Mouse (Mus musculus): ENCODE data around the gene Gng2. TPM values are rescaled to one million over a fixed set of nuclear protein-coding genes. Genes with fewer than 3 reads are reported as not detected.

Gene Gng2
- 6.2 and 8.3 TPM in 2 replicates for polyA plus RNA-seq (2015; fragmentation: Nextera tagmentation; extraction: Ambion mirVana)

DNA sequence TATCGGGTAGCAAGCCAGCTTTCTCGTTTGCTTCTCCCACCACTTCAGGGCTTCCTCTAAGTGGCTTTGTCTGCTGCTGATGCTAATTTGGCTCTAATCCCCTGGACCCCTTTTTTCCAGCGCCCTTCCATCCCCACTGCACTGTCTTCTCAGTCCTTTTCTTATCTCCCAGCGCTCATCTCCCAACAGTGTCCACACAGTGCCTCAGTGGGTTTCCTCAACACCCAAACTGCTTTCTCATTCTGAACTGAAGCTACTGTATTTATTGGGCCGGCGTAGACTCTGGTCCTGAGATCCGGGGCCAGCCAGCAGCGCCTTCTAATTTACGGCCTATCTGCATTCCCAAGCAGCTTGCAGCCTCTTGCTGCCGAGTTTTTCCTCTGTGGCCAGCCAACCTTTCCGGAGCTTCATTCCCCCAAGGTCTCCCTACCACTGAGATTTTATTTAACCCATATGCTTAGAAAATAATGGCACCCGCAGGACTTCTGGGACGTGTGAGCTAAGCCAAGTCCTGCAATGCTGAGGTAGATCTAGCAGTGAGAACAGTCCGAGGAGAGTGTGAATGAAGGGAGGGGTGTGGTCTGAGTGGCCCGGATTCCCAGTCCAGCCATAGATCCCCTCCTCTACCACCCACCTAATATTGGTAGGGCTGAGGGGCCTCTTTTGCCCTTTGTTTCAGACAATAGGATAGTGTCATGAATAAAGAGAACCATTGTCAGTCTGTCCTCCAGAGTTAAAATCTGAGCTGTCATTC, at the start of gene Gng2:
Gng2 (minus strand) TSS at position 357 of the 754 bp plus-strand sequence.
- H3K4me1 ChIP-seq (ENCODE audit: insufficient read depth): no peaks in the 10 kb centered on the region
- no peaks in the 10 kb centered on the region for H3K27me3 ChIP-seq (ENCODE audit: insufficient read depth, low read length)
- DNase-seq (no peak), ATAC-seq (no peak)
- H3K4me2 ChIP-seq (ENCODE audit: low read depth, low read length): peak within 1 kb of the TSS; percentile 63
- no peak within 1 kb of the TSS; the same call in 1 of the 2 replicates for H3K9ac ChIP-seq (replicated peaks)
- H3K36me3 ChIP-seq (replicated peaks; ENCODE audit: insufficient read depth, low read length): no peaks in the 10 kb centered on the region
- H3K4me3 ChIP-seq (ENCODE audit: low read depth, low read length): peak within 1 kb of the TSS; percentile 36
- no peaks in the 10 kb centered on the region for H3K9me3 ChIP-seq (ENCODE audit: low read length)
- TF ChIP-seq CTCF (IDR thresholded peaks at IDR 0.05; ENCODE audit: low read depth) (no peak), EP300 (IDR thresholded peaks at IDR 0.05; ENCODE audit: low read depth) (no peak)
- 26% methylated on average over 14 of the region's 15 CpGs for WGBS (ENCODE audit: insufficient replicate concordance)
- peak within 1 kb of the TSS; percentile 63 for H3K27ac ChIP-seq (ENCODE audit: low read depth)

GRCm38 (mm10) chr14:20024888-20025719, 47.7 kb upstream of the Gng2 start:
- Histone ChIP-seq H3K36me3 (replicated peaks; ENCODE audit: insufficient read depth, low read length) (no peaks in the 10 kb centered on the region), H3K9ac (replicated peaks) (peak overlapping the region; percentile 38; the same call in 1 of the 2 replicates), H3K27ac (ENCODE audit: low read depth) (peak overlapping the region; percentile 44; the same call in 1 of the 2 replicates), H3K4me2 (ENCODE audit: low read depth, low read length) (peak overlapping the region; percentile 54), H3K27me3 (ENCODE audit: insufficient read depth, low read length) (no peaks in the 10 kb centered on the region), H3K9me3 (ENCODE audit: low read length) (no peaks in the 10 kb centered on the region), H3K4me1 (ENCODE audit: insufficient read depth) (peaks cover 5% of the 10 kb centered on the region; the same call in 1 of the 2 replicates), H3K4me3 (ENCODE audit: low read depth, low read length) (no peak overlapping the region)
- WGBS (ENCODE audit: insufficient replicate concordance): 27% methylated on average over 6 of the region's 6 CpGs
- no peak for TF ChIP-seq CTCF (IDR thresholded peaks at IDR 0.05; ENCODE audit: low read depth)
- no peak; the same call in 1 of the 2 replicates for TF ChIP-seq EP300 (IDR thresholded peaks at IDR 0.05; ENCODE audit: low read depth)
- DNase-seq (peak; percentile 71), ATAC-seq (peak; percentile 56; the same call in 1 of the 2 replicates)

GRCm38 (mm10) chr14:20023939-20024338, 46.5 kb upstream of the Gng2 start:
- ATAC-seq (no peak), DNase-seq (no peak)
- Histone ChIP-seq H3K4me1 (ENCODE audit: insufficient read depth) (peaks cover 5% of the 10 kb centered on the region; the same call in 1 of the 2 replicates), H3K36me3 (replicated peaks; ENCODE audit: insufficient read depth, low read length) (no peaks in the 10 kb centered on the region), H3K9me3 (ENCODE audit: low read length) (no peaks in the 10 kb centered on the region), H3K4me2 (ENCODE audit: low read depth, low read length) (no peak overlapping the region), H3K9ac (replicated peaks) (no peak overlapping the region), H3K27me3 (ENCODE audit: insufficient read depth, low read length) (no peaks in the 10 kb centered on the region), H3K27ac (ENCODE audit: low read depth) (no peak overlapping the region), H3K4me3 (ENCODE audit: low read depth, low read length) (no peak overlapping the region)
- WGBS (ENCODE audit: insufficient replicate concordance): 82% methylated on average over 2 of the region's 2 CpGs
- TF ChIP-seq EP300 (IDR thresholded peaks at IDR 0.05; ENCODE audit: low read depth) (no peak), CTCF (IDR thresholded peaks at IDR 0.05; ENCODE audit: low read depth) (no peak)

- no peak for DNase-seq
- H3K4me3 ChIP-seq (ENCODE audit: low read depth, low read length): no peak overlapping the region
- H3K27me3 ChIP-seq (ENCODE audit: insufficient read depth, low read length): no peaks in the 10 kb centered on the region
- no peak overlapping the region for H3K27ac ChIP-seq (ENCODE audit: low read depth)
- no peaks in the 10 kb centered on the region for H3K36me3 ChIP-seq (replicated peaks; ENCODE audit: insufficient read depth, low read length)
- 65% methylated on average over 3 of the region's 3 CpGs for WGBS (ENCODE audit: insufficient replicate concordance)
- no peaks in the 10 kb centered on the region for H3K9me3 ChIP-seq (ENCODE audit: low read length)
- no peak overlapping the region for H3K9ac ChIP-seq (replicated peaks)
- no peak for ATAC-seq
- H3K4me1 ChIP-seq (ENCODE audit: insufficient read depth): no peaks in the 10 kb centered on the region
- no peak overlapping the region for H3K4me2 ChIP-seq (ENCODE audit: low read depth, low read length)
- TF ChIP-seq EP300 (IDR thresholded peaks at IDR 0.05; ENCODE audit: low read depth): no peak
- no peak for TF ChIP-seq CTCF (IDR thresholded peaks at IDR 0.05; ENCODE audit: low read depth)
These were observed 42.1 kb upstream of the Gng2 start for GRCm38 (mm10) chr14:20019486-20019885.

GRCm38 (mm10) chr14:20012506-20013275, 35.3 kb upstream of the Gng2 start:
- WGBS (ENCODE audit: insufficient replicate concordance): 46% methylated on average over 9 of the region's 9 CpGs
- ATAC-seq: no peak

More at GRCm38 (mm10) chr14:20012506-20013275, 35.3 kb upstream of the Gng2 start:
- DNase-seq: no peak
- no peak overlapping the region for H3K4me3 ChIP-seq (ENCODE audit: low read depth, low read length)
- H3K36me3 ChIP-seq (replicated peaks; ENCODE audit: insufficient read depth, low read length): no peaks in the 10 kb centered on the region
- TF ChIP-seq EP300 (IDR thresholded peaks at IDR 0.05; ENCODE audit: low read depth) (no peak), CTCF (IDR thresholded peaks at IDR 0.05; ENCODE audit: low read depth) (no peak)
- no peaks in the 10 kb centered on the region for H3K27me3 ChIP-seq (ENCODE audit: insufficient read depth, low read length)
- H3K4me2 ChIP-seq (ENCODE audit: low read depth, low read length): no peak overlapping the region
- H3K9ac ChIP-seq (replicated peaks): no peak overlapping the region
- H3K27ac ChIP-seq (ENCODE audit: low read depth): no peak overlapping the region
- no peaks in the 10 kb centered on the region for H3K4me1 ChIP-seq (ENCODE audit: insufficient read depth)
- H3K9me3 ChIP-seq (ENCODE audit: low read length): no peaks in the 10 kb centered on the region

Measured in liver, postnatal 0 days (tissue).